Mouse (Mus musculus) neural tube, embryonic 11.5 days (tissue): ENCODE results near the gene Olfr800. TPM values are rescaled to one million over a fixed set of nuclear protein-coding genes. Genes with fewer than 3 reads are reported as not detected.

Source experiments
- ATAC-seq: fragments of 200-750 bp; cut with Nextera tagmentation; 2 replicates; pipeline ENCODE4 v1.8.0; 2017; ENCODE audit warnings: moderate number of reproducible peaks, mild to moderate bottlenecking, moderate TSS enrichment, moderate library complexity; ENCODE audit not compliant: insufficient read depth, low FRiP score, low TSS enrichment
- DNase-seq: peaks from one replicate; pipeline ENCODE4 v3.0.0-alpha.2; 2015; ENCODE audit warnings: low spot score
- H3K27ac ChIP-seq: fragments of 300-500 bp; sonication (generic); 2 replicates; pipeline ENCODE4 v1.5.1; 2014; ENCODE audit warnings: low read depth, mild to moderate bottlenecking, low read length
- H3K27me3 ChIP-seq: fragments of 300-500 bp; sonication (generic); 2 replicates; pipeline ENCODE4 v1.6.1; 2014; ENCODE audit warnings: mild to moderate bottlenecking, low read length, mixed read lengths; ENCODE audit not compliant: control insufficient read depth, insufficient read depth
- H3K36me3 ChIP-seq: fragments of 300-500 bp; sonication (generic); 2 replicates; pipeline ENCODE4 v1.6.1; 2014; ENCODE audit warnings: mild to moderate bottlenecking, low read length, moderate library complexity, mixed read lengths; ENCODE audit not compliant: control insufficient read depth, insufficient read depth
- H3K4me1 ChIP-seq: fragments of 300-500 bp; sonication (generic); 2 replicates; pipeline ENCODE4 v1.6.1; 2014; ENCODE audit warnings: low read length, mixed read lengths; ENCODE audit not compliant: control insufficient read depth, insufficient read depth
- H3K4me2 ChIP-seq: fragments of 300-500 bp; sonication (generic); 2 replicates; pipeline ENCODE4 v1.6.1; 2014; ENCODE audit warnings: low read depth, mild to moderate bottlenecking, moderate library complexity
- H3K4me3 ChIP-seq: fragments of 300-500 bp; sonication (generic); 2 replicates; pipeline ENCODE4 v1.5.1; 2014; ENCODE audit warnings: low read depth, low read length
- H3K9ac ChIP-seq: fragments of 300-500 bp; sonication (generic); 2 replicates; pipeline ENCODE4 v1.6.1; 2014; ENCODE audit warnings: mild to moderate bottlenecking, low read length
- H3K9me3 ChIP-seq: fragments of 300-500 bp; sonication (generic); 2 replicates; pipeline ENCODE4 v1.6.1; 2016; ENCODE audit warnings: low read length; ENCODE audit not compliant: control insufficient read depth
- WGBS: fragments of 180-500 bp; shearing (Covaris S2); extraction: QIAGEN DNeasy Blood & Tissue Kit; methylation state at CpG from one replicate; pipeline ENCODE4 v1.1.7; 2014; 5-methylcytosine and 5-hydroxymethylcytosine counted together
- polyA plus RNA-seq: library from polyadenylated mRNA; unstranded; fragments of >200 nt; fragmentation: Nextera tagmentation; extraction: Ambion mirVana; gene quantifications from 2 replicates; pipeline ENCODE4 v1.2.1, GENCODE M21; 2014

The Olfr800 gene
- polyA plus RNA-seq = not detected in 2 replicates

GRCm38 (mm10) chr10:129657394-129657793 lies at the start of gene Olfr800:
TSS of gene Olfr800 (plus strand) at chr10:129657694.
- DNase-seq (no peak), ATAC-seq (no peak)
- no peak within 1 kb of the TSS for H3K4me2 ChIP-seq
- no peak within 1 kb of the TSS for H3K27ac ChIP-seq
- H3K4me3 ChIP-seq = no peak within 1 kb of the TSS
- H3K9me3 ChIP-seq = no peaks in the 10 kb centered on the region
- H3K36me3 ChIP-seq = no peaks in the 10 kb centered on the region
- H3K9ac ChIP-seq = no peak within 1 kb of the TSS
- no peaks in the 10 kb centered on the region for H3K27me3 ChIP-seq
- no peaks in the 10 kb centered on the region for H3K4me1 ChIP-seq

- no peak within 1 kb of the TSS for H3K27ac ChIP-seq
- H3K9me3 ChIP-seq = no peaks in the 10 kb centered on the region
- H3K36me3 ChIP-seq = no peaks in the 10 kb centered on the region
- no peak within 1 kb of the TSS for H3K4me3 ChIP-seq
- 89% methylated on average over 1 of the region's 1 CpGs for WGBS
- no peaks in the 10 kb centered on the region for H3K27me3 ChIP-seq
- H3K4me2 ChIP-seq = no peak within 1 kb of the TSS
- DNase-seq = no peak
- H3K9ac ChIP-seq = no peak within 1 kb of the TSS
- ATAC-seq = no peak
- no peaks in the 10 kb centered on the region for H3K4me1 ChIP-seq
Observed at GRCm38 (mm10) chr10:129612470-129612869, 45.0 kb upstream of the Olfr800 start, which contains the start of gene Olfr796. TSS of gene Olfr796 (minus strand) at chr10:129612570.

- ATAC-seq (no peak), DNase-seq (no peak)
- 6% methylated on average over 1 of the region's 1 CpGs for WGBS
- Histone ChIP-seq H3K4me3 (no peak overlapping the region), H3K36me3 (no peaks in the 10 kb centered on the region), H3K4me2 (no peak overlapping the region), H3K27ac (no peak overlapping the region), H3K9ac (no peak overlapping the region), H3K4me1 (no peaks in the 10 kb centered on the region), H3K9me3 (no peaks in the 10 kb centered on the region), H3K27me3 (no peaks in the 10 kb centered on the region)
Observed at GRCm38 (mm10) chr10:129621724-129622123, 35.8 kb upstream of the Olfr800 start.

GRCm38 (mm10) chr10:129623251-129623650 lies 34.2 kb upstream of the Olfr800 start:
- DNase-seq (no peak), ATAC-seq (no peak)
- no peaks in the 10 kb centered on the region for H3K27me3 ChIP-seq
- H3K36me3 ChIP-seq = no peaks in the 10 kb centered on the region
- H3K9me3 ChIP-seq = no peaks in the 10 kb centered on the region
- no peak overlapping the region for H3K27ac ChIP-seq
- H3K4me2 ChIP-seq = no peak overlapping the region
- no peak overlapping the region for H3K9ac ChIP-seq
- no peaks in the 10 kb centered on the region for H3K4me1 ChIP-seq
- no peak overlapping the region for H3K4me3 ChIP-seq

- Histone ChIP-seq H3K36me3 (no peaks in the 10 kb centered on the region), H3K4me3 (no peak within 1 kb of the TSS), H3K4me1 (no peaks in the 10 kb centered on the region), H3K27me3 (no peaks in the 10 kb centered on the region), H3K9ac (no peak within 1 kb of the TSS), H3K4me2 (no peak within 1 kb of the TSS), H3K27ac (no peak within 1 kb of the TSS), H3K9me3 (no peaks in the 10 kb centered on the region)
- 81% methylated on average over 1 of the region's 1 CpGs for WGBS
- DNase-seq = no peak
- ATAC-seq = no peak
Observed at GRCm38 (mm10) chr10:129627834-129628233, 29.7 kb upstream of the Olfr800 start, which contains the start of gene Olfr798. TSS of gene Olfr798 (minus strand) at chr10:129627934.

GRCm38 (mm10) chr10:129637184-129637583 lies 20.3 kb upstream of the Olfr800 start, which contains the start of gene Olfr799:
TSS of gene Olfr799 (plus strand) at chr10:129637484.
- ATAC-seq = no peak
- Histone ChIP-seq H3K4me2 (no peak within 1 kb of the TSS), H3K36me3 (no peaks in the 10 kb centered on the region), H3K4me1 (no peaks in the 10 kb centered on the region), H3K9ac (no peak within 1 kb of the TSS), H3K4me3 (no peak within 1 kb of the TSS), H3K27me3 (no peaks in the 10 kb centered on the region), H3K27ac (no peak within 1 kb of the TSS), H3K9me3 (no peaks in the 10 kb centered on the region)
- 42% methylated on average over 1 of the region's 1 CpGs for WGBS
- DNase-seq = no peak

GRCm38 (mm10) chr10:129651763-129652162 lies 5.7 kb upstream of the Olfr800 start:
- H3K4me1 ChIP-seq = no peaks in the 10 kb centered on the region
- H3K27me3 ChIP-seq = no peaks in the 10 kb centered on the region
- H3K9me3 ChIP-seq = no peaks in the 10 kb centered on the region
- no peak overlapping the region for H3K27ac ChIP-seq
- no peak overlapping the region for H3K4me3 ChIP-seq
- no peak for DNase-seq
- WGBS = 87% methylated on average over 1 of the region's 1 CpGs
- no peak overlapping the region for H3K9ac ChIP-seq
- no peak for ATAC-seq
- no peaks in the 10 kb centered on the region for H3K36me3 ChIP-seq
- no peak overlapping the region for H3K4me2 ChIP-seq

- H3K36me3 ChIP-seq = no peaks in the 10 kb centered on the region
- no peaks in the 10 kb centered on the region for H3K27me3 ChIP-seq
- H3K4me2 ChIP-seq = no peak within 1 kb of the TSS
- no peaks in the 10 kb centered on the region for H3K4me1 ChIP-seq
- DNase-seq (no peak), ATAC-seq (no peak)
- 81% methylated on average over 1 of the region's 1 CpGs for WGBS
- no peak within 1 kb of the TSS for H3K27ac ChIP-seq
- no peak within 1 kb of the TSS for H3K4me3 ChIP-seq
- H3K9ac ChIP-seq = no peak within 1 kb of the TSS
- no peaks in the 10 kb centered on the region for H3K9me3 ChIP-seq
Observed at GRCm38 (mm10) chr10:129673765-129674164, 16.3 kb downstream of the Olfr800 start, which contains the start of gene Olfr801. TSS of gene Olfr801 (minus strand) at chr10:129673865.

GRCm38 (mm10) chr10:129688069-129688468 lies 30.6 kb downstream of the Olfr800 start, which contains the start of gene Olfr802:
TSS of gene Olfr802 (minus strand) at chr10:129688169.
- no peaks in the 10 kb centered on the region for H3K36me3 ChIP-seq
- H3K4me3 ChIP-seq = no peak within 1 kb of the TSS
- H3K9me3 ChIP-seq = no peaks in the 10 kb centered on the region
- H3K27ac ChIP-seq = no peak within 1 kb of the TSS
- H3K27me3 ChIP-seq = no peaks in the 10 kb centered on the region
- H3K4me1 ChIP-seq = no peaks in the 10 kb centered on the region
- H3K4me2 ChIP-seq = no peak within 1 kb of the TSS
- WGBS = 68% methylated on average over 1 of the region's 1 CpGs
- H3K9ac ChIP-seq = no peak within 1 kb of the TSS
- no peak for DNase-seq
- ATAC-seq = no peak
